Mouse (Mus musculus): ENCODE data around the gene Tubgcp2. TPM values are rescaled to one million over a fixed set of nuclear protein-coding genes. Genes with fewer than 3 reads are reported as not detected.

Gene Tubgcp2
- 28.0 TPM in 2 replicates for polyA plus RNA-seq (2015; fragmentation: Nextera tagmentation; extraction: Ambion mirVana)

DNA sequence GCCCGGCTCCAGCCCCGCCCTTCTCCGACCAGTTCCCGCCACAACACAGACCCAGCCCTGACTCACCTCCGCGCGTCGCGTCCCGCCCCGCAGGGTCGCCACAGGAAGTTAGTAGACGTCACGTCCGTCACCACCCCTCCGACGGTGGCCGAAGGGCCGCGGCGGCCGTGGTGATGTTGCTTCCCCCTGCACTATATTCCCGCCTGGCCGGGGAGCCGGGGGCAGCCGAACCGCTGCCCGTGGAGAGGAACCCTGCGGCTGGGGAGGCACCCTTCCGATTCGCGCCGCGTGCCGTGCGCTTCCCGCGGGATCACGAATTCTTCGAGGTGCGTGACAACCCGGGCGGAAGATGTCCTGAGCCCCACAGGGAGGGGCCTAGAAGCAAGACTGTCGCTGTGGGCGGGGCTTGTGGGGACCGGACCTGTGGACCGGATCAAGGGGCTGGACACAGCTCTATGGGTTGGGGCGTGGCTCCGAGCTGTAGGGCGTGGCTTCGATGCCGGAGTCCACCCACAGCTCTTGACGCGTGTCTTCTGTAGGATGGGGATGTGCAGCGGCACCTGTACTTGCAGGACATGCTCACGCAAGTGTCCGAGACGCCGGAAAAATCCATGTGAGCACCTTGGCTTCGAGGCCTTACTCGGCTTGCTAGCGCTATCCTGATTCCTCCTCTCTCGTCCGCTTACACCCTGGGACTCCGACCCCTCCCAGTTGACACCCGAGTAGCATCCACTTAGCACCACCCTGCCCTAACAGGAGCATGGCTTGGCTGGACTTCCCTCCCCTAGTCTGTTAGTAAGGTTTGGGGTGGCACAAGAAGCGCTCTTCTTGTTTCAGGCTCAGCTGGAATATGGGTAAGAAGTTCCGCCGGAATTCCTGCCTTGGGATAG, at the start of gene Tubgcp2, which contains the start of gene Zfp511:
TSS of gene Tubgcp2 (minus strand) at position 389 of the 890 bp plus-strand sequence.
TSS of gene Zfp511 (plus strand) at position 111 of the 890 bp plus-strand sequence.

DNA sequence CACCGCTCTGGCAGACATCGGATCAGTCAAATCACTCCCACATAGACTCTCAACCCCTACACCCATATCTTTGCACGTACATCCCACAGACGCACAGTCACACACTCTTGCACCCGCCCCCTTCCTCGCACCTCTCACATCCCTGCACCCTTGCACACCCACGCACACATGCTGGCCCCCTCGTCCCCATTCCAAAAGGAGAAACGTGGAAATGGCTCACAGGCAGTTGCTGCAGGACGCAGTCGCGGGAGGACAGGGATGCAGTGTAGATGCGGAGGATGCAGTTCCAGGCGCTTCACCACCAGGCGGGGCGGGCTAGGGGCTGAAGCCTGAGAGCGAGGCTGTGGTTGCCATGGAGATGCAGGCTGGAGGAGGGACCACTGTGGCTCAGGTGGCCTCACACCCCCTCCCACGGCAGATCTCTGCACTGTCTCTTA, 45.8 kb upstream of the Tubgcp2 start, which contains the start of gene Caly:
TSS of gene Caly (minus strand) at position 307 of the 437 bp plus-strand sequence.

DNA sequence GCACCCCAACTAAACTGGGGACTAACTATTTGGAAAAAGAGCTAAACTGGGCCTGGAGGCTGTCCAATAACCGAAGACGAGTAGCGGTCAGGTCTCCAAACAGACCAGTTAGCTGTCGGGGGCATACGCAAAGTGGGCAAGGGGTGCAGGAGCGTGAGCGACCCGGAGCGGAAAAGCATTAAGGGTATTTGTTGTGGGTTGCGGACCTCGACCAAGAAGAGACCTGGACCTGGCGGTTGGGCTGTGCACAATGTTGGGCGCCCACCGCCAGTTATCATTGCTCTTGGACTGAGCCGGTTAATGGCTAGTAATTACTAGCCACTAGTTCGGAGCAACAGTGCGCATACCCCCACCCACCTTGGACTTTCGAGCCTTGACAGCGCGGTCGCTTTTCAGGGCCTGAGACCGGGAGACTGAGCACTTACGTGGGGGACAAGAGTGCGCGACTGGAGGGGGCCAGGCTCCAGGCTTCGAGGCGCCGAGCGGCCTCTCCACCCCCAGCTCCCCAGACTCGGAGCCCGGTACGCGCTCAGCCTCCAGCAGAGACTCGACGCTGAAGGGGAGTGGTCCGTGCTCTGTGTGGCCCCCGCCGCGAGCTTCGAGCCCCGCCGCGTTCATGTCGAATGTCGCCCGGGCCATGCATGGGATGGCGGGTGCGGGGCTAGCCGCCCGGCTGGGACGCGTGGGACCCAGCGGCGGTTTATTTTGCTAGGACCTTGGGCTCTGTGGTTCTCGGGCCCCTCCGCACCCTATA, 12.1 kb upstream of the Tubgcp2 start, which contains the start of gene Msx3:
TSS of gene Msx3 (minus strand) at position 729 of the 754 bp plus-strand sequence.

DNA sequence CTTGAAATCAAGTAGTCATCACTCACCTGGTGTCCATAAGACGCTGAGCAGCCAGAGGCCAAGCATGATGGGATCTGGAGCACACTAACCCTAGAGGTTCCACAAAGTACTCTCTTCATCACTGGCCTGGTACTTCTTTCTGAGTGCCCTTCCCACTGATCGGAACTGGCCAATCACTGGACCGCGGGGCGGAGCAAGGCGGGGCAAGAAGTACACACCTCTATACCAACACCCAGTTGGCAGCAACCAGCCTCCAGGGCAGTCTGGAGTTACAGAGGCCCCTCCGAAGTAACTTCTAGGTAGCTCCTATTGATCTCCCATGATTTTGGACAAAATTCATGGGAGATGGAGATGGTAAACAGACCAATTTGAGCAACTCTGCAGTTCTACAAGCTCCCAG, 44.1 kb downstream of the Tubgcp2 start, which contains the start of gene Adam8:
TSS of gene Adam8 (minus strand) at position 157 of the 400 bp plus-strand sequence.

DNA sequence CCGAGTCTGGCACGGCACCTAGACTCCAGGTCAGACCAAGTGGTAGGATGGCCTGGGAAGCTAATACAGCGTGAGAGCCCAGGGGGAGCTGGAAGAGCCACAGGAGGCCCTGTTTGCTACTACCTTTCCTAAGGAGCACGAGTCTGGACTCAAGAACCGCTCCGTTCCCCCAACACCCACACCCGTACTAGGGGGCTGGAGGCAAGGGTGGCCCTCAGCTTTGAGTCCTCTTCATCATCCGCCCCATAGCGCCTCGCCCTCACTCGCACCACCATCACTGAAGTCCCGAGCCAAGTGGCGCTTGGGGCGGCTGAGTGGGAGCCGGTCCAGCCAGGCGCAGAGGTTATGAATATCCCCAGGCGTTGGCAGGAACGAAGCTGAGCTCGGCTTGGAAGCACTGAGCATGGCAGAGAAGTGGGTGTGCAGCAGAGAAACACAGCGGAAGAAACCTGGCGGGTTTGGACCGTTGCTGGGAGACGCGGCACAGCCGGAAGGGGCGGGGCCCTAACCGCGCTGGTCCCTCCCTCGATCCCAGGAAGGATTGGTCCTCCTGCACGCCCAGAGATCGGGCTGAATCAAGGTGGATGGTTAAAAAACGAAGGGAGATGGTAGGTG, 58.1 kb downstream of the Tubgcp2 start, which contains the start of gene 6430531B16Rik:
TSS of gene 6430531B16Rik (minus strand) at position 478 of the 615 bp plus-strand sequence.

MicroRNAs within 50 kb of the gene (microRNA counts, 519-probe panel; counts per million panel counts)
- 88.3 counts per million for microRNA mmu-miR-202-3p
- microRNA mmu-miR-202-5p, result 88.3 counts per million

Other genes starting within 250 kb of the Tubgcp2 start
- gene Adgra1, start 202.5 kb downstream of the Tubgcp2 start, polyA plus RNA-seq (2015; fragmentation: Nextera tagmentation; extraction: Ambion mirVana), result 0.40 and 1.5 TPM in 2 replicates
- gene Kndc1, start 142.0 kb downstream of the Tubgcp2 start, polyA plus RNA-seq (2015; fragmentation: Nextera tagmentation; extraction: Ambion mirVana), result not detected in 2 replicates
- not detected in 2 replicates for gene Utf1, start 92.9 kb downstream of the Tubgcp2 start, polyA plus RNA-seq (2015; fragmentation: Nextera tagmentation; extraction: Ambion mirVana)
- gene 6430531B16Rik, start 57.9 kb downstream of the Tubgcp2 start, polyA plus RNA-seq (2015; fragmentation: Nextera tagmentation; extraction: Ambion mirVana), result 0.57 and 0.61 TPM in 2 replicates
- 8.6 and 11.5 TPM in 2 replicates for gene Adam8, start 44.1 kb downstream of the Tubgcp2 start, polyA plus RNA-seq (2015; fragmentation: Nextera tagmentation; extraction: Ambion mirVana)
- 21.9 and 22.6 TPM in 2 replicates for gene Zfp511, start 278 bp downstream of the Tubgcp2 start, polyA plus RNA-seq (2015; fragmentation: Nextera tagmentation; extraction: Ambion mirVana)
- gene Msx3, start 12.4 kb upstream of the Tubgcp2 start, polyA plus RNA-seq (2015; fragmentation: Nextera tagmentation; extraction: Ambion mirVana), result not detected in 2 replicates
- 0.23 and 0.30 TPM in 2 replicates for gene Caly, start 45.9 kb upstream of the Tubgcp2 start, polyA plus RNA-seq (2015; fragmentation: Nextera tagmentation; extraction: Ambion mirVana)
- gene Prap1, start 56.7 kb upstream of the Tubgcp2 start, polyA plus RNA-seq (2015; fragmentation: Nextera tagmentation; extraction: Ambion mirVana), result not detected in 2 replicates
- 9.7 and 10.0 TPM in 2 replicates for gene Fuom, start 65.8 kb upstream of the Tubgcp2 start, polyA plus RNA-seq (2015; fragmentation: Nextera tagmentation; extraction: Ambion mirVana)
- 14.4 and 15.9 TPM in 2 replicates for gene Paox, start 79.1 kb upstream of the Tubgcp2 start, polyA plus RNA-seq (2015; fragmentation: Nextera tagmentation; extraction: Ambion mirVana)
- gene Echs1, start 79.8 kb upstream of the Tubgcp2 start, polyA plus RNA-seq (2015; fragmentation: Nextera tagmentation; extraction: Ambion mirVana), result 45.9 and 53.3 TPM in 2 replicates
- 16.9 and 18.4 TPM in 2 replicates for gene Mtg1, start 100.9 kb upstream of the Tubgcp2 start, polyA plus RNA-seq (2015; fragmentation: Nextera tagmentation; extraction: Ambion mirVana)
- gene Sprn, start 118.2 kb upstream of the Tubgcp2 start, polyA plus RNA-seq (2015; fragmentation: Nextera tagmentation; extraction: Ambion mirVana), result 0.04 TPM in 1 of 2 replicates, not detected in the other
- not detected in 2 replicates for gene Olfr522, start 128.1 kb upstream of the Tubgcp2 start, polyA plus RNA-seq (2015; fragmentation: Nextera tagmentation; extraction: Ambion mirVana)
- gene Olfr523, start 136.5 kb upstream of the Tubgcp2 start, polyA plus RNA-seq (2015; fragmentation: Nextera tagmentation; extraction: Ambion mirVana), result not detected in 2 replicates
- gene Olfr524, start 169.3 kb upstream of the Tubgcp2 start, polyA plus RNA-seq (2015; fragmentation: Nextera tagmentation; extraction: Ambion mirVana), result not detected in 2 replicates
- gene Cd163l1, start 181.6 kb upstream of the Tubgcp2 start, polyA plus RNA-seq (2015; fragmentation: Nextera tagmentation; extraction: Ambion mirVana), result 0.65 and 1.1 TPM in 2 replicates
- gene 5830411N06Rik, start 210.6 kb upstream of the Tubgcp2 start, polyA plus RNA-seq (2015; fragmentation: Nextera tagmentation; extraction: Ambion mirVana), result 0.04 and 0.07 TPM in 2 replicates

Measured in spleen, postnatal 0 days (tissue).